Mouse (Mus musculus): ENCODE results near the gene Coro2b. TPM values are rescaled to one million over a fixed set of nuclear protein-coding genes. Genes with fewer than 3 reads are reported as not detected.
A peak's percentile ranks its signal among the peaks of the same experiment; 100 is the strongest.

Gene Coro2b
- polyA plus RNA-seq, 1 experiment, result 6.1 TPM

DNA sequence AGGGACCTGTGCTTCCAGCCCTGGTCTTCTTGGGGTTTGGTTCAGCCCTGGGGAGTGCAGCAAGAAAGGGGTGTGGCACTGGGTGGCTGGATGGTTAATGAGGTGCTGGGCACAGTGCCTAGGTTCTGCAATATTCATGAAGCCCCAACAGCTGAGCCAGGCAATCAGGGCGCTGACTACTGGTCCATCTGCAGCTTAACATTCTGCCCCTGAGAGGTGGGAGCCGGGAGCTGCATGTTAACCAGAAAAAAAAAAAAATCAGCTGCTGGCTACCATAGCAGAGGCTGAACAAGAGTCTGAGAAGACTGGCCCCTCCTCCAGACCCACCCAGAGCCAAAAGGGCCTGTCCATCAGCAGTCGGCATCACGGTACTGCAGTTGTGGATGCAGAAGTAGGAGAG lies 52.7 kb downstream of the Coro2b start:
- Histone ChIP-seq H3K27ac (replicated peaks; ENCODE audit: low read depth, low read length) (no peak overlapping the region), H3K4me1 (ENCODE audit: control insufficient read depth, insufficient read depth, insufficient read length, low read length) (no peaks in the 10 kb centered on the region; the same call in 1 of the 2 replicates), H3K4me3 (ENCODE audit: insufficient read depth, low read depth, low read length) (no peak overlapping the region)

DNA sequence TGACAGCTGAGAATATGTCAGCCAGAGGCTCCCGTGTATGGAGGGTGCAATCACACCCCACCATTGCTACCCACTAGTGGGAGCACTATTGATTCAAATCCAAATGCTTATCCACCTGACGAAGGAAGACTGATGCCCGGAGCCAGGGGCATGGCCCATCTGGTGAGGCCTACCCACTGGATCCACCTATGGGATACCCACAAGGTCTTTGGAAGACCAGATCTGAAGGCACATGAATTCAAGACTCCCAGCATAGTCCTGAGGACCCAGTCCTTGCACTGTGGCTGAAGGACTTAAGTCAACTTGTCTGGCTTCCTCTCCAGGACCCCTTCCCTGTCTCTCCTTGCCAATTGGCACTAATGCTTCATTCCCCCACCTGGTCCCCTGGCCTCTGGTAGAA lies 54.1 kb downstream of the Coro2b start:
- Histone ChIP-seq H3K27ac (replicated peaks; ENCODE audit: low read depth, low read length) (no peak overlapping the region), H3K4me3 (ENCODE audit: insufficient read depth, low read depth, low read length) (no peak overlapping the region), H3K4me1 (ENCODE audit: control insufficient read depth, insufficient read depth, insufficient read length, low read length) (no peaks in the 10 kb centered on the region)

DNA sequence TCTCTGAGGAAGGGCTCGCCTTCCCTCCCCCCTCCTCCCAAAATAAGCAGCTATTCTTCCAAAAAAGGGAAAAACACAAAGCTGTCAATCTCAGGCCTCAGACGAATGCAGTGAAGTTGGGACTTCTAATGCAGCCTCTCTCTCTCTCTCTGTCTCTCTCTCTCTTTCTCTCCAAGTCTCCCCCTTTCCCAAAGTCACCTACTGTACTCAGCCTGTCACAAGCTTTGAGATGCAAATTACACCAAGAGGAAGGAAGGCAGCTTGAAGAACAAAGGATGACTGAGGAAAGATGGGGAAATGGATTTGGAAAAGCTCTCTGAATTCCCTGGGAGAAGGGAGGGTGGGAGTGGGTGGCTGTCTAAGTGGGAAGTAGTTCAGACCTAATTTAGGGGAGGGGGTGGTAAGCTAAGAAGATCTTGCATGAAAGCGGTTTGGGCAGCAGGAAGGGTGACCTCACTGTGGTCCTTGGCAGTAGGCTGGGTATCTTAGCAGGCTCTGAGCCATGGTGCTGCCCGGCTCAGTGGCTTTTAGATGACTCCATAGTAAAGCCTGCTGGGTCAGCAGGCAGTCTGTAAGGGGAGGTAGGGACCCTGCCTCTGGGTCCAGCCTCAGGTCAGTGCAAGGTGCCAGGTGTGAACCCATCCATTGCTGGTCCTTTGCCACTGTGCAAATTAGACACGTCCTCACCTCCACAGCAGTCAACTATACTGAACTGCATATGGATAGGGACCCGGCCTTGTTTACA lies 55.8 kb downstream of the Coro2b start:
- Histone ChIP-seq H3K4me3 (ENCODE audit: insufficient read depth, low read depth, low read length) (no peak overlapping the region), H3K4me1 (ENCODE audit: control insufficient read depth, insufficient read depth, insufficient read length, low read length) (peaks cover 9% of the 10 kb centered on the region), H3K27ac (replicated peaks; ENCODE audit: low read depth, low read length) (no peak overlapping the region)

DNA sequence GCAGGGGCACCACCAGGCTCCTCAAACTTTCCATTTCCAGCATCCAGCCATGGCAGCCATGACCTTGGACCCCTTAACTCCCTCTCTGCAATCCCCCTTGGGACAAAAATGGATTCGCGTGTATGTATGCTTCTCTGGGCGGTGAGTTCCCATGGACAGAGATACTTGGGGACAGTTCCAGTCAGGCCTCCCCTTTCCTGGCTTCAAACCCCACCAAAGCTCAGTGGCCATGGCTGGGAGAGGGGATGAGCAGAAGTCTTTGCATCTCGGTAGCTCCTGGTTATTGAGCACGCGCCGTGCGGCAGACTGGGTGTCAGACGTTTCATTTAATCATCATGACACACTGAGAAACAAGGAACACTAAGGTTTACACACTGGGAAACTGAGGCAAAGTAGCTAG lies 56.7 kb downstream of the Coro2b start:
- H3K4me1 ChIP-seq (ENCODE audit: control insufficient read depth, insufficient read depth, insufficient read length, low read length), result peaks cover 9% of the 10 kb centered on the region

DNA sequence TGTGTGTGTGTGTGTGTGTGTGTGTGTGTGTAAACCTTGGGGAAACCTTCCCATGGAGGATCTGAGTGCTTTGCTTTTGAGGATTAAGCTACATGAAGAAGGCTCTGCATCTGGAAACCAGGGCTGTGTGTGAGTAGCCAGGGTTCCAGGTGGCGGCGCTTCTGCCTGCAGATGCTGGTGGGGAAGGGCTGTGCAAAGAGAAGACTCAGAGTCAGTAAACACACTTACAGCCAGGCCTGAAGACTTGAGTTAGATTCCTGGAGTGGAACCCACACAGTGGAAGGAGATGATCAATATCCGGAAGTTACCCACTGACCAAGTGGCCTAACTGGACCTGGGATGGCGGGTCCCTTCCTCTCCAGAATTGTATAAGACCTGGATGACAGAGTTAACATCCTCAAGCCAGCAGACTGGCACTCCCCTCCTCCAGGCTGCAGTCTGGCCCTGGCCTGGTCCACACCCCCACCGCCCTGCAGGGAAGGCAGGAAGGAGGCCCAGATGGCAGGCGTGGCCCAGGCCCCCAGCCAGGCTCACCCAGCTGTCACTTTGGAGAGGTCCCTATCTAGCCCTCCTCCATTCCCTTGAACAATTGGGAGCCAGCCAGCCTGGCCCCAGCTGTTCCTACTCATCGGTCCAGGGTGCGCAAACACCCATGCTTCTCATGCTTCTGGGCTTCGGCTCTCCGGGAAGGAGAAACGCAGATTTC lies 59.9 kb downstream of the Coro2b start:
- Histone ChIP-seq H3K4me3 (ENCODE audit: insufficient read depth, low read depth, low read length) (no peak overlapping the region), H3K27ac (replicated peaks; ENCODE audit: low read depth, low read length) (no peak overlapping the region), H3K4me1 (ENCODE audit: control insufficient read depth, insufficient read depth, insufficient read length, low read length) (peaks cover 26% of the 10 kb centered on the region)

More for the DNA sequence above, 56.7 kb downstream of the Coro2b start:
- no peak overlapping the region for H3K27ac ChIP-seq (replicated peaks; ENCODE audit: low read depth, low read length)
- no peak overlapping the region for H3K4me3 ChIP-seq (ENCODE audit: insufficient read depth, low read depth, low read length)

DNA sequence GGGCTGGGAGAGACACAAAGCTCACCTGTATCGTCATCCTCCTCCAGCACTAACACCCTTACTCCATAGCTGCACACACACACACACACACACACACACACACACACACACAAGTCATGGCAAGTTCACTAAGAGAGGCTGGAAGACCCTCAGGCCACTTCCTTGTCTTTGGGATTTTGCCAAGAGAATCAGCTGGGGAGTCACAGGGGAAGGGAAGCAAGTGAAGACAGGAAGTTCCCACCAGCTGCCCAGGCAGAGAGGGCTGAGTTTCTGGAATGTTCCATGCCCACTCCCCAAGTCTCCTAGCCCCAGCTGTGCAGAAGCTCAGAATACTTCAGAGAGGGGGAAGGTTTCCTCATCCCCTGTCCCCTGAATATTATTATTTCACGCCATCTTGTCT lies 62.6 kb downstream of the Coro2b start:
- H3K27ac ChIP-seq (replicated peaks; ENCODE audit: low read depth, low read length), result no peak overlapping the region
- H3K4me1 ChIP-seq (ENCODE audit: control insufficient read depth, insufficient read depth, insufficient read length, low read length), result peaks cover 35% of the 10 kb centered on the region

DNA sequence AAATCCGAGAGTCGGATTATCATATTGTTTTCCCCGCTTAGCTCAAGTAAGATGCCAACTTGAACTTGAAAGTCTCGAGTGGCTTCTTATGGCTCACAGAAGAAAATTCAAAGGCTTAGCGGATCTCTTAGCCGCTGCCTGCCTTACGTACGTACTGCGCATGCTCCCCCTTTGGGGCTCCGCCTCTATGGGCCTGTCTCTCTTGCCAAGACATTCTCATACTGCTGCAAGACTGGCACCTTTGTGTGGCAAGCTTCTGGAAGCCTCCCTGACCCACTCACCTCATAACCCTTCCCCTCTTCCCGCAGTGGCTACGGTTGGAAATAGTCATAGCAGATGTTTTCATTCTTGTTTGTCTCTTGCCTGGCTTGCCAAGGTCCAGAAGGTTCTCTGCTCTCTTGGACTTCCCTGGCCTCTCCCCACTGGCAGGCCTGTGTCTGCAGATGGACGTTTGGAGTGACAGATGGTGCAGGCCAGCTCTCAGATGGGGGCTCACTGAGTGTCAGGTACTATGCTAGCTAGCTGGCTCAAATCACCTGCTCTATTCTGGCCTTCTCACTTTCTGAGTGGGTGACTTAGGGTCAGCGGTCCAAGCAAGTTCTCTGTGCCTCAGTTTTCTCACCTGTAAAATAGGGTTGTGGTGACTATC lies 65.2 kb downstream of the Coro2b start:
- Histone ChIP-seq H3K27ac (replicated peaks; ENCODE audit: low read depth, low read length) (peak overlapping the region; percentile 41), H3K4me1 (ENCODE audit: control insufficient read depth, insufficient read depth, insufficient read length, low read length) (peaks cover 30% of the 10 kb centered on the region), H3K4me3 (ENCODE audit: insufficient read depth, low read depth, low read length) (no peak overlapping the region)

More for the DNA sequence above, 62.6 kb downstream of the Coro2b start:
- H3K4me3 ChIP-seq (ENCODE audit: insufficient read depth, low read depth, low read length), result no peak overlapping the region

DNA sequence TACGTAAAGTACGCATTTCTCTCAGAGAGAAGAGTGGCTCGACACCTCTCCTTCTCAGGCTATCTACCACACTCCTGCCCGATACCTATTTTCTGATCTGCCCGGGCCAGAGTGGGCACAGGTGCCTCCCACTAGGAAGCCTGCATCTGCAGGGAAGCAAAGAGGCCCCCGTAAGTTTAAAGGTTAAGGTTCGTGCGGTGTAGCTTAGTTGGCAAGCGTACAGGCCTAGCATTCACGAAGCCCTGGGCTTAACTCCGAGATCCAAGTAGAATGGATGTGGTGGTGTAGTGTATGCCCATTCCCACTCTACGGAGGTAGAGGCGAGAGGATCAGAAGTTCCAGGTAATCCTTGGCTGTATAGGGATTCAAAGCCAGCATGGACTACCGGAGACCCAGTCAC lies 65.8 kb downstream of the Coro2b start:
- H3K27ac ChIP-seq (replicated peaks; ENCODE audit: low read depth, low read length), result 0 out of 2 replicates have a peak overlapping the region, but pooled peaks have one; percentile 39
- peaks cover 33% of the 10 kb centered on the region for H3K4me1 ChIP-seq (ENCODE audit: control insufficient read depth, insufficient read depth, insufficient read length, low read length)
- H3K4me3 ChIP-seq (ENCODE audit: insufficient read depth, low read depth, low read length), result no peak overlapping the region

DNA sequence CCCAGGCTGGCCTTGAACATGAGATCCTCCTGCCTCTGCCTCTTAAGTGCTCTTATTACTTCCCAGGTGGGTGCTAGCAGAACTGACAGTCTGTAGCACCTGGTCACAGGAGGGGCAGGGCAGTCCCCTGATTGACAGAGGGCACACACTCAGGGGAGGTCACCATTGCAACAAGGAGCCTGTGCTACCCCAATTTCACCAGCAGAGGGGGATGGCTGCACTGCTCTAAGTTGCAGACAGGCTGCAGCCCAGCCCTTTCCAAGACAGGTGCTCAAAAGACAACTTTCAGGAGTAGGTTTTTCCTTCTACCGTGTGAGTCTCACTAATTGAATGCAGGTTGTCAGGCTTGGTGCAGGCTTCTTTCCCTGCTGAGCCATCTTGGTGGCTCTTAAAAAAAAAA lies 66.4 kb downstream of the Coro2b start:
- H3K4me1 ChIP-seq (ENCODE audit: control insufficient read depth, insufficient read depth, insufficient read length, low read length), result peaks cover 36% of the 10 kb centered on the region
- no peak overlapping the region for H3K4me3 ChIP-seq (ENCODE audit: insufficient read depth, low read depth, low read length)
- H3K27ac ChIP-seq (replicated peaks; ENCODE audit: low read depth, low read length), result no peak overlapping the region

DNA sequence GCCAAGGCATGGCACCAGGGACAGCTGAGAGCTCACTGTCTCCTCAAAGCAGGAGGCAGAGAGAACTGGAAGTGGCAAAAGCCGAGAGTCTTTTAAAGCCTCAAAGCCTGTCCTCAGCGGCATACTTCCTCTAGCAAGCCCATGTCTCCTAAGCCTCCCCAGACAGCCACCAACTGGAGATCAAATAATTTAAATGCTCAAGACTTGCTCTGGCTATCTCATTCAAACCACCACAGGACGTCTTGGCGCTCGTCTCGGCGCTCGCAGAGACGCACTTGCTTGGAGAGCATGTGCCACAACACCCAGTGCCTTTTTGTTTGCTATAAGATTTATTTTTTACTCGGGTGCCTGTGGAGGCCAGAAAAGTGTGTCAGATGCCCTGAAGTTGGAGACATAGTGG lies 67.1 kb downstream of the Coro2b start:
- Histone ChIP-seq H3K4me3 (ENCODE audit: insufficient read depth, low read depth, low read length) (no peak overlapping the region), H3K27ac (replicated peaks; ENCODE audit: low read depth, low read length) (no peak overlapping the region), H3K4me1 (ENCODE audit: control insufficient read depth, insufficient read depth, insufficient read length, low read length) (peaks cover 36% of the 10 kb centered on the region)

DNA sequence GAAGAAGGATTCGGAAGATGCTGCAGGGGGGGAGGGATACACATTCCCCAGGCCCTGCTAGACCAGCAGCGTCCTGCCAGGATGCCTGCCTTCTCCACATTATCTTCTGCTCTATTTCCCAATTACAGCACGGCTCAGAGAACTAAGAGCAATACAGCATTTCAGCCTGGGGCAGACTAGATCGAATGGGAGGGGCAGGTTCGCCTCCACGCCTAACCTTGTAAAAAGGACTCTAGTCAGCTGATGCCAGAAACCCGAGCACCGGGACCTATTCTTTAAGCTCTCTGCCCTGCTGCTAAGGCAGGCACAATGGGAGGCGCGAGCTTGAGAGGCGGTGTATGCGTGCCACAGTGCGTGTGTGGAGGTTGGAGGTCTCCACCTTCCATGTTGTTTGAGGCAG lies 67.7 kb downstream of the Coro2b start:
- Histone ChIP-seq H3K4me1 (ENCODE audit: control insufficient read depth, insufficient read depth, insufficient read length, low read length) (peaks cover 32% of the 10 kb centered on the region), H3K27ac (replicated peaks; ENCODE audit: low read depth, low read length) (no peak overlapping the region), H3K4me3 (ENCODE audit: insufficient read depth, low read depth, low read length) (no peak overlapping the region)

DNA sequence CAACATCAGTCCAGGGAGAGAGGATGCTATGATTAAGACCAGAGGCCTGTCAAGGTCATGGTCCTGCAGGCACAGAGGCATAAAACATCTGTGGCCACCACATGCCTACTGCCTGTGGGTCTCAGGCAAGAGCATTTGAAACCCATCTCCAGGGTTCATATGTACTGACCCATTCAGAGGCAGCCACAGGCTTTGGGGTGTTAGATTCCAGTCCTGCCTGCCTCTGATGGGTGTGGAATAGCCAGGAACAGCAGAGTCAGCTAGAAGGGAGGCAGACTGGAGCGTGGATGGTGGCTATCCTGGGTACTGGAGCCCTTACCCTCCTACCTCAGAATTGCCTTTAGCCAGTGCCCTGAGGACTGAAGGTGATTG lies 69.4 kb downstream of the Coro2b start:
- no peak overlapping the region for H3K4me3 ChIP-seq (ENCODE audit: insufficient read depth, low read depth, low read length)
- no peak overlapping the region for H3K27ac ChIP-seq (replicated peaks; ENCODE audit: low read depth, low read length)
- H3K4me1 ChIP-seq (ENCODE audit: control insufficient read depth, insufficient read depth, insufficient read length, low read length), result peaks cover 26% of the 10 kb centered on the region

DNA sequence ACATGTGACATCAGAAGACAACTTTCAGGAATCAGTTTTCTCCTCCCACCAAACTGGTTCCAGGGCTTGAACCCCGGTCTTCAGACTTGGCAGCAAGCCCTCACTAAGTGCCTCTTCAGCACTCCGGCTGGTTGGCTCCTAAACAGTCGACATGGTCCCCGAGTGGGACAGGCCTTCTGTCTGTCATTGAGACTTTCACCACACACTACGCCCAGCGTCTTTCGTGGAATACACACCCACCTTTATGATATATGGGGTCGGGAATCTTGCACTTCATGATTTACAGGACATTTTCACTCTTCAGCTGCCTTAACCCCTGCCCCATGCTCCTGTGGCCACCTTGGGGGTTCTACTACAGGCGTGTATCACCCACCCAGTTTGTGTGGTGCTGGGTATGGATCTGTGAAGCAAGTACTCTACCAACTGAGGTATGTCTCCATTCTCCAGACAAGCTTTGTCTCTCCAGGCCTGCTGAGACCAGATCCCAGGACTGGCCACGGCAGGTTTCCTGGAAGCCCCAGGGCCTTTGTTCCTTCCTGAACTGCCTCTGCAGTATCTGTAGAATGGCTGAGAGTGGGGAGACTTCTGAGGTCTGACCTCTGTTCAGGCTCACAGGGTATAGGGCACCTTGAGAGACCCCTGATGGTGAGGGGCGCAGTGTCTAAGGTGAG lies 70.0 kb downstream of the Coro2b start:
- H3K4me3 ChIP-seq (ENCODE audit: insufficient read depth, low read depth, low read length), result no peak overlapping the region
- H3K4me1 ChIP-seq (ENCODE audit: control insufficient read depth, insufficient read depth, insufficient read length, low read length), result peaks cover 22% of the 10 kb centered on the region
- no peak overlapping the region for H3K27ac ChIP-seq (replicated peaks; ENCODE audit: low read depth, low read length)

DNA sequence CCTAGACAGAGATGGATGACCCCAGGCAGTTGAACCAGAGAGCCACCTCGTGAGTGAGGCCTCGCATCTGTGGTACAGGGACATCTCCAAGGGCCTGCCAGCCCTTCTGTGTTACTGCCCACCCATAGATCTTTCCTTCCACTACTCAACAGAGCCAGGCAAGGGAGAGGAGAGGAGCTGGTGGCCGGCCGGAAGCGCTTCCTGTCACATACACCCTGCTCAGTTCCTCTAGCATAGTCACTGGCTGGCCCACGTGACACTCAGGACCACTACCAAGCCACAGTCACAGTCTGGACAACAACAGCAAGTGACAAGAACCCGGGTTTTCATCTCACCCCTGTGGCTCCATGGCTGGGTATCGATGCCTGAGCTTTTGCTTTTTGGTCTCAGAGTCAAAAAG lies 70.8 kb downstream of the Coro2b start:
- H3K4me1 ChIP-seq (ENCODE audit: control insufficient read depth, insufficient read depth, insufficient read length, low read length), result peaks cover 23% of the 10 kb centered on the region
- H3K4me3 ChIP-seq (ENCODE audit: insufficient read depth, low read depth, low read length), result no peak overlapping the region
- H3K27ac ChIP-seq (replicated peaks; ENCODE audit: low read depth, low read length), result peak overlapping the region; percentile 60

DNA sequence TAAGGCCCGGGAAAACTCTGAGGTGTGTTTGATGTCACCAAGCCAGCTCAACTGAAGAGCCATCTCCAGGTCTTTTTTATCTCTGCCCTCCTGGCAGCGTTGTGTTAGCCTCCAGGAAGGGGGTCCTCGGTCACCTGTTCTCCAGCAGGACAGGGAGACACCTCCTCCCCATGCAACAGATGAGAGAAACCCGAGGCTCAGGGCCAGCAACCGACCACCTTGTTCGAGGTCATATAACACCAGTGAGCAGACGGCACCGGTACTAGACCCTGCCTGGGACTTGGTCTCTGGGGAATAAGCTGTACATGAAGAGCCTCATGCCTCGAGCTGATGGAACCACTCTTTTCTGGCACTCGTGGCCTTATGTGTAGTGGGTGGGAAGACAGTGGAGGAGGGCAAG lies 72.1 kb downstream of the Coro2b start:
- Histone ChIP-seq H3K4me1 (ENCODE audit: control insufficient read depth, insufficient read depth, insufficient read length, low read length) (peaks cover 21% of the 10 kb centered on the region), H3K27ac (replicated peaks; ENCODE audit: low read depth, low read length) (no peak overlapping the region), H3K4me3 (ENCODE audit: insufficient read depth, low read depth, low read length) (no peak overlapping the region)
